Mouse (Mus musculus): ENCODE measurements around the gene Llph. TPM values are rescaled to one million over a fixed set of nuclear protein-coding genes. Genes with fewer than 3 reads are reported as not detected.
"Not testable (repeated sequence)": the region's sequence is repeated elsewhere in the genome, so short reads cannot be mapped to it uniquely, and the experiment has no call there.

Llph gene
- polyA plus RNA-seq, 1 experiment = 0.95 TPM

DNA sequence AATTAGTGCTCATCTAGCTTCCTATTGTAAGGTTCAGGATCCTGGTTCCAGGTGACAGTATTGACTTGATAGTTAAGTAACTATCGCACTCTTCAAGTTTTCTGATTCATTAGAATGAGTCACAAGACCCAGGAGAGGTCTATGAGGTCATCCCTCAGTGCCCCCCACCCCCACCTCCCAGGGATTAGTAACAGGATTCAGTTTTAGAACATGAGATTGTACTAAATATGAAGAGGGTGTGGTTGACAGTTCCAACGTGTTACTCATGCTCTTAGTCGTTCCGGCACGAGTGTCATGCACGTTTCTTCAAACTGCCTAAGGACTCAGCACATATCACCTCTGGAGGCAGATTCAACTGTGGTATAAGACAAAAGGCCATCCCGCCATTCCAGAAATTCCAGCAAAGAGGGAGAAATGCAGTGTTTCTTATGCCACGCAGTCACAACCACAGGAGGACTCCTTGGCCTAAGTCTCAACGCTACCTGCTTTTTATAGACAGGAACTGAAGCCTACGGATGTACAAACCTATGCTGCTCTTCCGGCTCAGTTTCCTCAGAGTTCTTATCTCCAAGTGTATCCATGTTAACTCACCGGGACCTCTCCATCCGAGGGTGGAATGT is 22.2 kb upstream of the Llph start:
- no peaks in the 10 kb centered on the region; the same call in 1 of the 2 replicates for H3K27me3 ChIP-seq (ENCODE audit: control insufficient read depth, insufficient read depth, low read length)
- no peaks in the 10 kb centered on the region for H3K36me3 ChIP-seq (ENCODE audit: control insufficient read depth, insufficient read depth, low read length)
- TF ChIP-seq CTCF (IDR thresholded peaks at IDR 0.05; ENCODE audit: extremely low read depth, insufficient read length, insufficient replicate concordance, low read depth, low read length) = no peak
- no peak for TF ChIP-seq POLR2A (IDR thresholded peaks at IDR 0.05; ENCODE audit: low read depth, low read length)
- no peaks in the 10 kb centered on the region for H3K4me1 ChIP-seq (ENCODE audit: control insufficient read depth, insufficient read depth, insufficient read length, low read length)
- H3K4me3 ChIP-seq (ENCODE audit: low read depth, low read length) = no peak overlapping the region
- 81% methylated on average over 13 of the region's 13 CpGs for WGBS
- H3K27ac ChIP-seq (ENCODE audit: insufficient read depth, low read depth, low read length) = no peak overlapping the region

DNA sequence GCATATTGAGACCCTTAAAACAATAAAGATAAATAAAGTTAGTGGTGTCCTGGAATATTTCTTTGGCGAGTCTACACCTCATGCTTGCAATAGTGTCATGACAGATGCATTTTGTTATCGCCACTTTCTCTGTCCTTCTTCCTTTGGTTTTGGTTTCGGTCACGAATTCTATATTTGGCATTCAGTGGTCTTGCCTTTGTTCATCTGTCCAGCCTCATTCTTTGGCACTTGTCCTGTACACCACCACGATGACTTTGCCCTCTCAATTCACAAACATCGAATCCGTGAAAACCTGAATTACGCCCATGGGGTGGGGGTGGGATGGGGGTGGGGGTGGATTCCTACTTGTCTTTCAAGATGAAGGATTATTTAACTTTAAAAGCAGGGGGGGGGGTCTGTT is 18.9 kb upstream of the Llph start:
- TF ChIP-seq CTCF (IDR thresholded peaks at IDR 0.05; ENCODE audit: extremely low read depth, insufficient read length, insufficient replicate concordance, low read depth, low read length) (no peak), POLR2A (IDR thresholded peaks at IDR 0.05; ENCODE audit: low read depth, low read length) (no peak)
- H3K4me3 ChIP-seq (ENCODE audit: low read depth, low read length) = no peak overlapping the region
- no peaks in the 10 kb centered on the region for H3K36me3 ChIP-seq (ENCODE audit: control insufficient read depth, insufficient read depth, low read length)
- no peaks in the 10 kb centered on the region for H3K27me3 ChIP-seq (ENCODE audit: control insufficient read depth, insufficient read depth, low read length)
- no peak overlapping the region for H3K27ac ChIP-seq (ENCODE audit: insufficient read depth, low read depth, low read length)
- H3K4me1 ChIP-seq (ENCODE audit: control insufficient read depth, insufficient read depth, insufficient read length, low read length) = no peaks in the 10 kb centered on the region
- 72% methylated on average over 8 of the region's 8 CpGs for WGBS

DNA sequence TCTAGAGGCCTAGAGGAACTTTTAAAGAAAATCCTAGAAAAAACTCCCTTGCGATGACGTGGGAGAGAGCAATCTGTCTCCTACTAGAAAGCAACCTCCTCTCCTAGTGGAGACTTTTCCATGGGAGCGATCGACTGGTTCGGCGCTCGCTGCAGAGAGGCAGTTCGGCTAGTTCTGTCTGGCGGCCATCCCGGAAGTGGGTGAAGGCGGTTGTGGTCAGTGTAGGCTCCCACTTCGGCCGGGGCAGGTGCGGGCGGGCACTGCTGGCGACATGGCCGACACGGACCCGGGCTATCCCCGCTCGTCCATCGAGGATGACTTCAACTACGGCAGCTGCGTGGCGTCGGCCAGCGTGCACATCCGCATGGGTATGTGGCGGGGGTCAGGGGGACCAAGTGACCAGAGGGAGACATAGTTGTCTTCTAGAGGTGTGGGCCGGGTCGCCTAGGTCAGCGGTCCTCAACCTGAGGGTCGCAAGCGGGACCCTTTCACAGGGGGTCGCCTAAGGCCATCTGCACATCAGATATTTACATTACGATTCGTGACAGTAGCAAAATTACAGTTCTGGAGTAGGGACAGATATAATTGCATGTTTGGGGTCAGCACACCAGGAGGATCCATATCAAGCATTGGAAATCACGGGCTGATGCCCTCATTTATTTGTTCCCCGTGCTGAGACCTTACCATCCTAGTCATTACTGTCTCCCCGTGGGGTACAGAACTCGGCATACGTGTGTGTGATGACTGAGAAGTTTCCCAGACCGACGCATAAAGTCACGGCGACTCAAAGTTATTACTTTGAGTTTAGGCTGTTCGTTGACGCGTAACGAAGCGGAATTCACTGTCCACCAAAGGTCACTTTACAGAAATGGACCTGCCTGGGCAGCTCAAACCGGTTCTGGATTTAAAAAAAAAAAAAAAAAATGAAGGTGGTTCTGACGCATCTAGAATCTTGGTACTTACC is 18.0 kb upstream of the Llph start:
- Histone ChIP-seq H3K27me3 (ENCODE audit: control insufficient read depth, insufficient read depth, low read length) (no peaks in the 10 kb centered on the region), H3K4me1 (ENCODE audit: control insufficient read depth, insufficient read depth, insufficient read length, low read length) (no peaks in the 10 kb centered on the region), H3K36me3 (ENCODE audit: control insufficient read depth, insufficient read depth, low read length) (no peaks in the 10 kb centered on the region), H3K4me3 (ENCODE audit: low read depth, low read length) (peak overlapping the region; percentile 95), H3K27ac (ENCODE audit: insufficient read depth, low read depth, low read length) (peak overlapping the region; percentile 25; the same call in 1 of the 2 replicates)
- TF ChIP-seq POLR2A (IDR thresholded peaks at IDR 0.05; ENCODE audit: low read depth, low read length) (peak; percentile 66; the same call in 1 of the 2 replicates), CTCF (IDR thresholded peaks at IDR 0.05; ENCODE audit: extremely low read depth, insufficient read length, insufficient replicate concordance, low read depth, low read length) (0 out of 2 replicates have a peak, but pooled peaks have one; percentile 40)
- under 1% methylated on average over 53 of the region's 53 CpGs for WGBS

DNA sequence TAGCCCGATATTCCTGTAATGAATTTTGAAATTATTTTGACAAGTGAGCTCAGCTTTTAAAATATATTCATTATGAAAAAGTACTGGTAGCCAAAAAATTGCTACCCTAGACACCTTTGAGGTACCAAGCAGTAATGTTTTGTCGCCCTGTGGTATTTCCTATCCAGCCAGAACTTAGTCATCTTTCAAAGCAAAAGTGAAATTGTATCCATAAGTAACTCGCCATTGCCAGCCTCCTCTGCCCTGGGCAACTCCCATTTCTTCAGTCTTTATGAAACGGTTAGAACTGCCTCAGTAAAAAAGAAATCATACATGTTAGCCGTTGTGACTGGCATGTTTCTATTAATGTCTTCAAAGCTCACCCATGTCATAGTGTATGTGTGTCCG is 17.3 kb upstream of the Llph start:
- no peak for TF ChIP-seq CTCF (IDR thresholded peaks at IDR 0.05; ENCODE audit: extremely low read depth, insufficient read length, insufficient replicate concordance, low read depth, low read length)
- no peak for TF ChIP-seq POLR2A (IDR thresholded peaks at IDR 0.05; ENCODE audit: low read depth, low read length)
- peak overlapping the region; percentile 33; the same call in 1 of the 2 replicates for H3K27ac ChIP-seq (ENCODE audit: insufficient read depth, low read depth, low read length)
- no peaks in the 10 kb centered on the region for H3K4me1 ChIP-seq (ENCODE audit: control insufficient read depth, insufficient read depth, insufficient read length, low read length)
- WGBS = 13% methylated on average over 6 of the region's 6 CpGs
- peak overlapping the region; percentile 95; the same call in 1 of the 2 replicates for H3K4me3 ChIP-seq (ENCODE audit: low read depth, low read length)
- H3K27me3 ChIP-seq (ENCODE audit: control insufficient read depth, insufficient read depth, low read length) = no peaks in the 10 kb centered on the region
- H3K36me3 ChIP-seq (ENCODE audit: control insufficient read depth, insufficient read depth, low read length) = no peaks in the 10 kb centered on the region; the same call in 1 of the 2 replicates

DNA sequence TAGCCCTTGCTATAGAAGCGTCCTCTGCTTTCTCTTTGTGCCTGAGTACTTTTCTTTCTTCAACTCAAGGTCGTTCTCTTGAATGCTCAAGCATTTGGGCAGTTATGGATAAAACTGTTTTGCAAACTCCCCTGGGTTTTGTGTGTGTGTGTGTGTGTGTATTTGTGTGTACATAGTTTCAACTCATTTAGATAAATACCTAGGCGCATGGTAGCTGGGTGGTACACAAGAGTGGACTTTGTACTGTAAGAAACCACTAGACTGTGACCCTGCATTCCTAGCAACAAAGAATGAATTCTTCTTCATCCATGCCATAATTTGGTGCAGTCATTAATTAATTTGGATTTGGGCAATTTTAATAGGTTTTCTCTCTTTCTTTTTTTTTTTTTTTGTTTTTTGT is 16.8 kb upstream of the Llph start:
- WGBS = 39% methylated on average over 3 of the region's 3 CpGs

DNA sequence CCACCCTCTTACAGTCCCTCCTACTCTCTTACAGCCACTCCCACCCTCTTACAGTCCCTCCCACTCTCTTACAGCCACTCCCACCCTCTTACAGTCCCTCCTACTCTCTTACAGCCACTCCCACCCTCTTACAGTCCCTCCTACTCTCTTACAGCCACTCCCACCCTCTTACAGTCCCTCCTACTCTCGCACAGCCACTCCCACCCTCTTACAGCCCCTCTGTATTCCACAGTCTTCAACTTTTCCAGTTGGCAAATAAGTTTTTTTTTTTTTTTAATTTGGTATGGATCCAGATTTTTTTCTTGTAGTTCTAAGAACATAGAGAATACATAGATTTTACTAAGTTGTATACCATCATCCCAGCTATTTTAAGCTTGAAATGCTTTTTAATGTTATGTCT is 9.8 kb upstream of the Llph start:
- not testable (repeated sequence) for H3K27ac ChIP-seq (ENCODE audit: insufficient read depth, low read depth, low read length); H3K4me1 ChIP-seq (ENCODE audit: control insufficient read depth, insufficient read depth, insufficient read length, low read length); H3K4me3 ChIP-seq (ENCODE audit: low read depth, low read length); H3K27me3 ChIP-seq (ENCODE audit: control insufficient read depth, insufficient read depth, low read length)
- peaks cover 20% of the 10 kb centered on the region for H3K36me3 ChIP-seq (ENCODE audit: control insufficient read depth, insufficient read depth, low read length)
- WGBS = 75% methylated on average over 1 of the region's 1 CpGs

More for the DNA sequence above, 16.8 kb upstream of the Llph start:
- Histone ChIP-seq H3K27me3 (ENCODE audit: control insufficient read depth, insufficient read depth, low read length) (no peaks in the 10 kb centered on the region), H3K4me1 (ENCODE audit: control insufficient read depth, insufficient read depth, insufficient read length, low read length) (no peaks in the 10 kb centered on the region), H3K27ac (ENCODE audit: insufficient read depth, low read depth, low read length) (peak overlapping the region; percentile 33; the same call in 1 of the 2 replicates), H3K36me3 (ENCODE audit: control insufficient read depth, insufficient read depth, low read length) (no peaks in the 10 kb centered on the region; the same call in 1 of the 2 replicates), H3K4me3 (ENCODE audit: low read depth, low read length) (no peak overlapping the region)
- TF ChIP-seq POLR2A (IDR thresholded peaks at IDR 0.05; ENCODE audit: low read depth, low read length) (no peak), CTCF (IDR thresholded peaks at IDR 0.05; ENCODE audit: extremely low read depth, insufficient read length, insufficient replicate concordance, low read depth, low read length) (no peak)

DNA sequence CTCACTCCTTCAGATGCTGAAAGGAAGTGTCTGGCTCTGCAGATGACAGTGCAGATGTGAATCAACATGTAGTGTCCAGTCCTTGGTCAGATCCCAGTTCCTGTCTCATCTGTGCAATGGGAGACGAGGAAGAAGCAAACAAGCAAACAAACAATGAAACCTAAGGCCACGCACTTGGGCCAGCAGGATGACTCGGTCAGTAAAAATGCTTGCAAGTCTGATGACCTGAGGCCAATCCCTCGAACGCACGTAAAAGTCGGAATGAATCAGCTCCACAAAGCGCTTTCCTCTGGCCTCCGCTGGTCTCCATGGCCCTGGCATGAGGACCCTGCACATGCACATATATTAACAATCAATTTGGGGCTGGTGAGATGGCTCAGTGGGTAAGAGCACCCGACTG is 7.9 kb upstream of the Llph start:
- H3K4me3 ChIP-seq (ENCODE audit: low read depth, low read length) = no peak overlapping the region
- WGBS = 94% methylated on average over 10 of the region's 10 CpGs
- TF ChIP-seq CTCF (IDR thresholded peaks at IDR 0.05; ENCODE audit: extremely low read depth, insufficient read length, insufficient replicate concordance, low read depth, low read length) (no peak), POLR2A (IDR thresholded peaks at IDR 0.05; ENCODE audit: low read depth, low read length) (no peak)

More for the DNA sequence above, 7.9 kb upstream of the Llph start:
- Histone ChIP-seq H3K27me3 (ENCODE audit: control insufficient read depth, insufficient read depth, low read length) (no peaks in the 10 kb centered on the region), H3K27ac (ENCODE audit: insufficient read depth, low read depth, low read length) (no peak overlapping the region), H3K36me3 (ENCODE audit: control insufficient read depth, insufficient read depth, low read length) (peaks cover 23% of the 10 kb centered on the region), H3K4me1 (ENCODE audit: control insufficient read depth, insufficient read depth, insufficient read length, low read length) (no peaks in the 10 kb centered on the region)
